Mouse (Mus musculus) hindlimb bud, embryonic 11.5 days (tissue): Measurements from ENCODE around the gene Rab3gap1.

Experiments
- DNase-seq: peaks from one replicate; pipeline ENCODE4 v3.0.0-alpha.2; 2012; ENCODE audit warnings: low read depth, low spot score; ENCODE audit errors: extremely low spot score

The Rab3gap1 gene

DNA sequence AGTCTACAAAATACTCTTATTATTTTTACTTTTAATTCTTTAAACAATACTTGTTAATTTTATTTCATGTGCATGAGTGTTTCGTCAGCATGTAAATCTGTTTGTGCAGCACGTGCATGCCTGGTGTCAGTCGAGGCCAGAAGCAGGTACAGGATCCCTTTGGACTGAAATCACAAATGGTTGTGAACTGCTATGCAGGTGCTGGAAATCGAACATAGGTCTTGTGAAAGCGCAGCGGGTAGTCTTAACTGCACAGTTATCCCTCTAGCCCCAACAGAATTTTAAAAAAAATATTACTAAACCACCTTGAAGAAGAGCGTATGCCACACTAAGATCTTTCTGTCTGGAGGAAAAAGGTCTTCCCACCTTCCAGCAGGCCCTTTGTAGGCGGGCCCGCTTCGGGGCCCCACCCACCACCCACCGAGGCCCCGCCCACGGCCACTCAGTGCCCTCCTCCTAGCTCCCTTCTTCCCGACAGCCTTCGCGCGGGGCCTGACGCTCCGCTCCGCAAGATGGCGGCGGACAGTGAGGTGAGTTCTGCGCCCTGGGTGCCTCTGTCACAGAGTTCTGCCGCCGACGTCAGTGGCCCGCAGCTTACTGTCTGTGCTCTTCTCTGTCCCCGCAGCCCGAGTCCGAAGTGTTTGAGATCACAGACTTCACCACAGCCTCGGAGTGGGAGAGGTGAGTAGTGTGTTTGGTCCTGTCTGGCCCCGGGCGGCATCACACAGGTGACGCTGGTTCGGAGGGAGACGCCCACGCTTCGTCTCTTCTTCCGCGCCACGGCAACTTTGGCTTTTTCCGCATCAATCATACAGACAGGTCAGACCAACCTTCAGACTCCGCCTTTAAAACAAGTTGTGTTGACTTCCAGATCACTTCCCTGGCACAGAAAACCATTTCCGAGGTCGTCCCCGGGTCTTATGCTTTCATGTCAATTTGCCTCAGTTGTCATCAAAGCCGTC is at the start of gene Rab3gap1:
Gene Rab3gap1, plus strand, starts transcription at position 474 of the 962 bp plus-strand sequence.
- DNase-seq, result peak; percentile 18

- peak; percentile 37 for DNase-seq
These were observed 41.2 kb upstream of the Rab3gap1 start for GRCm38 (mm10) chr1:127827325-127827724.

DNA sequence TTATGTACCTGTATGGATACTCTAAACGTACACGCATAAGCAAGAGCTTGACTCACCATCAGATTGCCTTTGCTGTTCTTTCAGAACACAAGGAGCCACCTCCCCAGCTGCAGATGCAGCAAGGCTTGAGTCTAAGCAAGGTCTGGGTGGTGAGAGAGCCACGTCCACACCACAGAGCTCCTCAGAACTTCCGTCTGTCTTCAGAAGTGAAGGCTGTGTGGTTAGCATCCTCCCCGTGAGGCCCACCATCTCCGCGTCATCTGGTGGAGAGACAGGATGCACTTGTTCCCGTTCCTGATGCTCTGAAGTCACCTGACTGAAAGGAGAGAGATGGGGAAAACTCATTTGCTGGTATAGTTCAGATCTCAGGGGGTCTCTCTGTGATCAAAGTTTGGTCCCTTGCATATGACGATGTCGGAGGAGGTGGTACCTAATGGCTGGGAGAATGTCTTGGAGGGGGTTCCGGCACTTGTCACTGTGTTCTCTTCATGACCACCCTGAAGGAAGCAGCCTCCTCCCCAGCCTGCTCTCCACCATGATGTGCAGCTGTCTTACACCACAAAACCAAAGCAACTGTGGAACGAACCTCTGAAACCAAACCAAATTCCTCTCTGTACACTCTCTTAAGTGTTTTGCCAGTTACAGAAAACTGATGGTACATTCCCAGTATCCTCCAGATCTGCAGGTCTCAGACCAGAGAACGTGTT is 38.2 kb upstream of the Rab3gap1 start:
- no peak for DNase-seq

DNA sequence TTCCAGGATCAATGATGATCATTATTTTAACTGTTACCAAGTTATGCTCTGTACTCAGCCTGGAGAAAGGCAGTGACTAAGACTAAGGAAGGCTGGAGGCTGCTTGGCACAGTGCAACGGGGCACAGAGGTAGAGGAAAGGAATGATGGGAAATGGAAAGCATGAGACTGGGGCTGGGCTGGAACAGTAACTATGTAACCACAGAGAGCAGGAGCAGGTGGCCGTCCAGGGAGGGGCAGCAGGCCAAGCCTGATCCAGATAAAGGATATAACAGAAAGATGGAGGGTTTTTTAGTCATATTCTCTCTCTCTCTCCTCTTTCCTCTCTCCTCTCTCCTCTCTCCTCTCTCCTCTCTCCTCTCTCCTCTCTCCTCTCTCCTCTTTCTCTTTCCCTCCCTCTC is 34.9 kb upstream of the Rab3gap1 start:
- DNase-seq, result no peak

DNA sequence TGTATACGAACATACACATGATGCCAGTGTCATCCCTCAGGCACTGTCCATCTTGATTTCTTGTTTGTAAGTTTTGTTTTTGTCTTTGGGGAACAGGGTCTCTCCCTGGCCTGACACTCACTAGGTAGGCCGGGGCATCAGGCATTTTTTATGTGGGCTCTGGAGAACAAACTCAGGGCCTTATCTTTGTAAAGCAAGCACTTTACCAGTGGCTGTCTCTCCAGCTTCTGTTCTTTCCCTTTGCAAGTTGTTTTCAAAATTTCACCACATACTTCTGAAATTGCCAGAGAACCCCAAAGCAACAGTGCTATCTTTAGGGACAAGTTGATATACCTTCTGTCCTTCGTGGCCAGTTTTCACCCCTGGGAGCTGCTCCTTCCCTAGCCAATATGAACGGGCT is 34.4 kb upstream of the Rab3gap1 start:
- DNase-seq, result no peak

DNA sequence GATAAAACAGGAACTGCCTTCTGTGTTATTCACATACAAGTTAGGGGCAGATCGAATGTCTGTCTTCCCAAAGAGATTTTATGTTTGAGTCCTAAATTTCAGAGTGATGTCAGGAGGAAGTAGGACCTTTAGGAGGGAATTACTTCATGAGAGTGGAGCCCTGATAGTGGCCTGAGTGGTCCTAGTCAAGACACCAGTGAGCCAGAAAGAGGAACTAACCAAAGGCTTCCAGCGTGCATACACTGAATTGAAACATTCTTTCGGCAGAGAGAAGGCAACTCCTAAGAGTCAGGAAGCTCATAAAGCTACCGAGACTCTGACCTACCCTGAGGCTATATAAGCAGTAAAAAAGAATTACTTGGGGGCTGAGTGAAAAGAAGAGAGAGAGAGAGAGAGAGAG is 32.0 kb upstream of the Rab3gap1 start:
- DNase-seq, result no peak

GRCm38 (mm10) chr1:127838602-127839001 is 30.0 kb upstream of the Rab3gap1 start:
- DNase-seq, result no peak

- DNase-seq, result no peak
These were observed 23.1 kb upstream of the Rab3gap1 start for GRCm38 (mm10) chr1:127845472-127845871.

- no peak for DNase-seq
These were observed 18.4 kb upstream of the Rab3gap1 start for GRCm38 (mm10) chr1:127850075-127850610.

- no peak for DNase-seq
These were observed 13.9 kb upstream of the Rab3gap1 start, which contains the start of gene Map3k19 for GRCm38 (mm10) chr1:127854486-127855222. Gene Map3k19 (minus strand): TSS chr1:127855031.

DNA sequence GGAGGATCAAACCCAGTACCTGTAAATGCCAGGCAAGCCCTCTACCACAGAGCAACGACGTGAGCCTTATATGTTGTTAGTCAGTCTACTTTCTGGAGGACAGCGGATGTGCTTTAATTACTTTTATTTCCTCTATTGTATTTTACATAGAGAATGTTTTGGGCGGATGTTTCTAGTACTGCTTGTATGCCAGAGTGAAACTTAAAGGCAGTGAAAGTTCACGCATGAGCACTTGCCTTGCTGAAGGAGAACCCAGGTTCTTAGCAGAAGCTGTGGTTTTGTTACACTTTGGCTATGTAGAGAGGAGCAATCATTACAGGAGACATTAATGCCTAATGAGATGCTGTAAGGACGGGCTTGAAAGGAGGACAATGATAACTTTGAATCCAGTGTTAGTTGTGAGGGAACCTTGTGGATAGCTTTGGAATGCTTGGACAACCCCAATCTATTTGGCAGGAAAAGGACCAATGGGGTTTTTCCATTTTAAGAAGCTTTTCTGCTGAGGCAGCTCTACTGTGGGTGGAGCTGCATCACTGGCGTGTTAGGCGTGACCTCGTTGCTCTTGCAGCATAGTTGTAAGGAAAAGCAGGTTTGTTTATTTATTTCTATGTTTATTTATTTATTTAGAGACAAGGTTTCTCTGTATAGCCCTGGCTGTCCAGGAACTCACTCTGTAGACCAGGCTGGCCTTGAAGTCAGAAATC is 9.5 kb upstream of the Rab3gap1 start:
- DNase-seq, result no peak

GRCm38 (mm10) chr1:127859799-127860400 is 8.7 kb upstream of the Rab3gap1 start:
- no peak for DNase-seq

GRCm38 (mm10) chr1:127860492-127860891 is 8.1 kb upstream of the Rab3gap1 start:
- no peak for DNase-seq

- DNase-seq, result no peak
These were observed 6.7 kb upstream of the Rab3gap1 start for GRCm38 (mm10) chr1:127861900-127862299.

GRCm38 (mm10) chr1:127863806-127864205 is 4.8 kb upstream of the Rab3gap1 start:
- DNase-seq, result no peak

- DNase-seq, result no peak
These were observed 703 bp downstream of the Rab3gap1 start for GRCm38 (mm10) chr1:127869276-127869675.

- no peak for DNase-seq
These were observed 30.8 kb downstream of the Rab3gap1 start for GRCm38 (mm10) chr1:127899401-127899800.

- no peak for DNase-seq
These were observed 36.3 kb downstream of the Rab3gap1 start for GRCm38 (mm10) chr1:127904774-127905385.

- DNase-seq, result no peak
These were observed 44.5 kb downstream of the Rab3gap1 start for GRCm38 (mm10) chr1:127913116-127913515.
